Mouse (Mus musculus) cortical plate, adult 2 months (tissue): ENCODE results near the gene Steap3.

Experiments
- CTCF ChIP-seq: fragments of 200-500 bp; IDR thresholded peaks from 2 replicates; pipeline ENCODE4 v1.5.1; 2011; ENCODE audit warnings: mild to moderate bottlenecking, control low read depth, low read length; ENCODE audit not compliant: insufficient read depth; ENCODE audit errors: extremely low read depth
- POLR2A ChIP-seq: fragments of 200-500 bp; IDR thresholded peaks from 2 replicates; pipeline ENCODE4 v1.6.1; 2011; ENCODE audit warnings: mild to moderate bottlenecking, low read length, control low read depth; ENCODE audit not compliant: insufficient read depth; ENCODE audit errors: extremely low read depth

DNA sequence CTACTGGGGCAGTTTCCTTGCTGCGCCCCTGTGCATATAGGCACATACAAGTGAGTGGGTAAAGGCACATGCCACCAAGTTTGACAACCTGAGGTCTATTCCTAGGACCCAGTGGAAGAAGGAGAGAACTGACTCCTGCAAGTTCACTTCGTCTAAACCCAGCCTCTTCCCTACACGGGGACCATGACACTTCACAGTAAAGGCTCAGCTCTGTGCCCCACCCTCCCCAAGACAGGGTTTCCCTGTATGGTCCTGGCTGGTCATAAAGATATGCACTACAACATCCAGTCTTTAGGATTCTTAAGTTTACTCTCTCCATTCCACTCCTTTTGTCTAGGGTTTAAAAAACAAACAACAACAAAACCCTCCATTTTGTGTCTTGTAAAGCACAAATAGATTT is 21.9 kb downstream of the Steap3 start:
- TF ChIP-seq CTCF (no peak), POLR2A (no peak)
